11 mouse cellular contexts compared by ENCODE assay signal in genomic region chr10:39411857-39412559, GRCm38 (mm10). TPM values are rescaled to one million over a fixed set of nuclear protein-coding genes. Genes with fewer than 3 reads are reported as not detected.
DNase-seq lines count a peak whose midpoint lies in the region; ATAC-seq lines count a peak whose summit lies in the region.
"Had no signal": no experiment of that assay in that cellular context is flagged by ENCODE, and none has a peak within 500 bp of the region (broad histone marks: within the 10 kb centered on the region; RNA-seq: fewer than 3 reads in every experiment).

No protein-coding gene starts in this region.

- H3K27ac ChIP-seq in midbrain, embryonic 14.5 days (replicated peaks; ENCODE audit: low read depth, low read length): no peak overlapping the region
- no peak overlapping the region for H3K27ac ChIP-seq in midbrain, embryonic 15.5 days

- H3K27me3 ChIP-seq in midbrain, embryonic 14.5 days (ENCODE audit: control insufficient read depth, insufficient read depth, low read length): no peaks in the 10 kb centered on the region
- H3K27me3 ChIP-seq in midbrain, embryonic 15.5 days (replicated peaks): no peaks in the 10 kb centered on the region

- no peak for ATAC-seq in midbrain, embryonic 14.5 days (ENCODE audit: low FRiP score, low TSS enrichment)
- ATAC-seq in midbrain, embryonic 15.5 days (replicated peaks): no peak
- ATAC-seq in megakaryocyte-erythroid progenitor cell, adult 5-6 weeks (replicated peaks; ENCODE audit: low FRiP score, low TSS enrichment, poor library complexity, severe bottlenecking): peak; percentile 50
- ATAC-seq: intestine, embryonic 16.5 days had no signal

- H3K9ac ChIP-seq in midbrain, embryonic 14.5 days (replicated peaks; ENCODE audit: low read length): no peak overlapping the region
- no peak overlapping the region for H3K9ac ChIP-seq in midbrain, embryonic 15.5 days

- DNase-seq in embryo, embryonic 11 days: peak; percentile 17
- DNase-seq in embryo, embryonic 9.5 days (ENCODE audit: extremely low spot score): no peak
- DNase-seq in midbrain, embryonic 14.5 days: peak; percentile 34
- DNase-seq in adrenal gland, postnatal 36 days: peak; percentile 57
- DNase-seq in lung, adult 18-20 months: no peak
- no peak for DNase-seq in testis, postnatal 10 days (ENCODE audit: low spot score)
- DNase-seq: cerebellum, postnatal 36 days had no signal

- no peaks in the 10 kb centered on the region for H3K36me3 ChIP-seq in midbrain, embryonic 14.5 days (ENCODE audit: control insufficient read depth, insufficient read depth, low read length)
- H3K36me3 ChIP-seq in midbrain, embryonic 15.5 days (replicated peaks): no peaks in the 10 kb centered on the region

- no peak overlapping the region for H3K4me2 ChIP-seq in midbrain, embryonic 14.5 days (ENCODE audit: low read length)
- no peak overlapping the region for H3K4me2 ChIP-seq in midbrain, embryonic 15.5 days

- 81% methylated on average over 8 of the region's 8 CpGs for WGBS in midbrain, embryonic 14.5 days
- 77% methylated on average over 8 of the region's 8 CpGs for WGBS in midbrain, embryonic 15.5 days

- no peak overlapping the region for H3K4me3 ChIP-seq in midbrain, embryonic 14.5 days (replicated peaks; ENCODE audit: low read depth, low read length)
- no peak overlapping the region for H3K4me3 ChIP-seq in midbrain, embryonic 15.5 days
- H3K4me3 ChIP-seq: myocyte had no signal

- H3K9me3 ChIP-seq in midbrain, embryonic 14.5 days (ENCODE audit: control insufficient read depth, low read length): no peaks in the 10 kb centered on the region
- no peaks in the 10 kb centered on the region for H3K9me3 ChIP-seq in midbrain, embryonic 15.5 days

- H3K4me1 ChIP-seq in midbrain, embryonic 14.5 days (ENCODE audit: control insufficient read depth, insufficient read depth, low read length): no peaks in the 10 kb centered on the region
- peaks cover 16% of the 10 kb centered on the region for H3K4me1 ChIP-seq in midbrain, embryonic 15.5 days

RNA-seq across cellular contexts. Expression of gene Fyn, which starts 43.4 kb away (rescaled TPM):
- polyA plus RNA-seq in midbrain, embryonic 14.5 days (2014; fragmentation: Nextera tagmentation; extraction: Ambion mirVana): 87.3 and 90.8 TPM in 2 replicates
- polyA plus RNA-seq in midbrain, embryonic 15.5 days (2015; fragmentation: Nextera tagmentation; extraction: Ambion mirVana): 70.3 and 71.0 TPM in 2 replicates
- 10 to 100 TPM; 44.8 to 69.9 TPM for total RNA-seq in adrenal gland, postnatal 36 days (2021)
- 10.7 and 16.5 TPM in 2 replicates for total RNA-seq in megakaryocyte-erythroid progenitor cell, adult 5-6 weeks (2014; fragmentation: Nextera tagmentation)
- total RNA-seq in megakaryocyte-erythroid progenitor cell, adult 5-6 weeks (2017): 29.4 and 37.7 TPM in 2 replicates

Comparison
In these comparisons a context has a peak if more than half of its experiments do, and no peak if none do; other contexts are left out.
1. DNase-seq: peak in embryo, embryonic 11 days (single experiment), midbrain, embryonic 14.5 days (single experiment) and adrenal gland, postnatal 36 days (2 of 2); none in embryo, embryonic 9.5 days (single experiment), lung, adult 18-20 months (0 of 2) and testis, postnatal 10 days (single experiment).